Mouse (Mus musculus) stomach, postnatal 0 days (tissue): ENCODE results near the gene Nup210l. TPM values are rescaled to one million over a fixed set of nuclear protein-coding genes. Genes with fewer than 3 reads are reported as not detected.
A peak's percentile ranks its signal among the peaks of the same experiment; 100 is the strongest.

Source experiments
- ATAC-seq: fragments of 200-750 bp; cut with Nextera tagmentation; 2 replicates; pipeline ENCODE4 v1.8.0; 2017; ENCODE audit not compliant: low FRiP score, low TSS enrichment
- DNase-seq: peaks from one replicate; pipeline ENCODE4 v3.0.0-alpha.2; 2016; ENCODE audit warnings: low spot score
- H3K27ac ChIP-seq: fragments of 300-500 bp; sonication (generic); replicated peaks from 2 replicates; pipeline ENCODE4 v1.5.1; 2014; ENCODE audit warnings: mild to moderate bottlenecking, control low read depth
- H3K27me3 ChIP-seq: fragments of 300-500 bp; sonication (generic); 2 replicates; pipeline ENCODE4 v1.6.1; 2014; ENCODE audit warnings: low read length; ENCODE audit not compliant: control insufficient read depth, insufficient read depth
- H3K36me3 ChIP-seq: fragments of 300-500 bp; sonication (generic); 2 replicates; pipeline ENCODE4 v1.6.1; 2014; ENCODE audit warnings: low read length, mixed read lengths; ENCODE audit not compliant: control insufficient read depth, insufficient read depth
- H3K4me1 ChIP-seq: fragments of 300-500 bp; sonication (generic); replicated peaks from 2 replicates; pipeline ENCODE4 v1.6.1; 2014; ENCODE audit warnings: antibody characterized with exemption; ENCODE audit not compliant: control insufficient read depth, insufficient read depth
- H3K4me2 ChIP-seq: fragments of 300-500 bp; sonication (generic); replicated peaks from 2 replicates; pipeline ENCODE4 v1.6.1; 2014; ENCODE audit warnings: low read depth, mild to moderate bottlenecking, control low read depth, moderate library complexity
- H3K4me3 ChIP-seq: fragments of 300-500 bp; sonication (generic); 2 replicates; pipeline ENCODE4 v1.5.1; 2014; ENCODE audit warnings: low read depth, low read length, control low read depth
- H3K9ac ChIP-seq: fragments of 300-500 bp; sonication (generic); 2 replicates; pipeline ENCODE4 v1.6.1; 2014; ENCODE audit warnings: mild to moderate bottlenecking, low read length, control low read depth, mixed read lengths
- H3K9me3 ChIP-seq: fragments of 300-500 bp; sonication (generic); 2 replicates; pipeline ENCODE4 v1.6.1; 2016; ENCODE audit warnings: low read length; ENCODE audit not compliant: control insufficient read depth
- CTCF ChIP-seq: IDR thresholded peaks from 2 replicates; pipeline ENCODE4 v1.5.1; 2016; ENCODE audit warnings: antibody characterized with exemption, low read depth, mild to moderate bottlenecking, moderate library complexity
- EP300 ChIP-seq: optimal IDR thresholded peaks from 2 replicates; pipeline ENCODE3; 2016; ENCODE audit warnings: antibody characterized with exemption
- whole genome bisulfite sequencing: fragments of 180-500 bp; shearing (Covaris S2); extraction: QIAGEN DNeasy Blood & Tissue Kit; methylation state at CpG from one replicate; pipeline ENCODE4 v1.1.7; 2014; 5-methylcytosine and 5-hydroxymethylcytosine counted together
- polyA plus RNA-seq: library from polyadenylated mRNA; unstranded; fragments of >200 nt; fragmentation: Nextera tagmentation; extraction: Ambion mirVana; gene quantifications from 2 replicates; pipeline ENCODE4 v1.2.1, GENCODE M21; 2015

Gene Nup210l
- polyA plus RNA-seq, 1 experiment from 2014 or later = 0.06 TPM

DNA sequence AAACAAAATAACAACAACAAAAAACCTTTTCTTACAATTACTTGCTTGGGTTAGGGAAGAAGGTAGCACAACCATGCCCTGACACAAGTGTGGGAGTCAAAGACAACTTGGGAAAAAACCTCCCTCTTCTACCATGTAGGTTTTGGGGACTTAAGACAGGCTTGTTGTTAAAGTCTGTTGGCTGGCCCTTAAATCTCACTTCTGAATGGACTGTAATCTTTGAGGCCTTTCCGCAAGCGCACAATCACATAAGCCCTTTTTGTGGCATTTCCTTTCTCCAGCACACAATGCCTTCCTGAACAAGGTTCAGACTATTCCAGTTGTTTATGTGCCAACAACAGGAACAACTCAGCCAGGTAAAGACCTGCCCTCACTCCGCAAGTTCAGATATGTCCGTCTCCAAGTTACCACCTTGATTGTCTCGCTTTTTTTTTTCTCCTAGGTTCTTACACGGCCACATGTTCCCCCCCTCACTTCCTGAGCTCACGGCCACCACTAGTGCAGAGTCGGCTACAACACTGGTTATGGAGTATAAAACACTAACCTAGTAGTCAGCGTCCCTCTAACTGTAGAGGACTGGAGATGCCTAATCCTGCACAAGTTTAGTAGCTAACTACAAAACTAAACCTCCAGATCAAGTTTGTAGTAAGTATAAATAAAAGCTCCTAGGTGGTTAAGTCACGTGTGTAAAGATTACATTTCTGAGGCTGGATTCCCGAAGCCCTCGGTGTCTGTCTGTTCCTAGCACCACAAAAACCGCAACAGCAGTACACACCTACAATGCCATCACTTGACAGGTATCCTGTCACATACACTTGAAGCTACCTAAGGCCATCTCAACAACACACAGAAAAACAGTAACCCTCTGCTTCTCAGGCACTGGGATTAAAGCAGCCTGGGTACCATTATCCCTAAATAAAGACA, 107.8 kb downstream of the Nup210l start:
- H3K4me3 ChIP-seq = peak overlapping the region; percentile 90
- H3K4me1 ChIP-seq = peaks cover 4% of the 10 kb centered on the region; the same call in 1 of the 2 replicates
- H3K36me3 ChIP-seq = peaks cover 6% of the 10 kb centered on the region
- 54% methylated on average over 13 of the region's 13 CpGs for WGBS
- no peaks in the 10 kb centered on the region for H3K27me3 ChIP-seq
- ATAC-seq (no peak), DNase-seq (peak; percentile 15)
- H3K9ac ChIP-seq = peak overlapping the region; percentile 98
- no peak overlapping the region for H3K27ac ChIP-seq
- peak overlapping the region; percentile 57 for H3K4me2 ChIP-seq
- no peaks in the 10 kb centered on the region for H3K9me3 ChIP-seq
- no peak for TF ChIP-seq EP300
- TF ChIP-seq CTCF = no peak

- H3K4me3 ChIP-seq = peak overlapping the region; percentile 90
- peaks cover 6% of the 10 kb centered on the region for H3K36me3 ChIP-seq
- DNase-seq = no peak
- TF ChIP-seq EP300 = no peak
- TF ChIP-seq CTCF = no peak
- no peak for ATAC-seq
- no peak overlapping the region for H3K27ac ChIP-seq
- WGBS = 3% methylated on average over 5 of the region's 5 CpGs
- no peaks in the 10 kb centered on the region for H3K27me3 ChIP-seq
- H3K4me1 ChIP-seq = peaks cover 4% of the 10 kb centered on the region; the same call in 1 of the 2 replicates
- peak overlapping the region; percentile 98 for H3K9ac ChIP-seq
- H3K4me2 ChIP-seq = peak overlapping the region; percentile 57
- no peaks in the 10 kb centered on the region for H3K9me3 ChIP-seq
Observed at GRCm38 (mm10) chr3:90212723-90213122, 108.8 kb downstream of the Nup210l start.

DNA sequence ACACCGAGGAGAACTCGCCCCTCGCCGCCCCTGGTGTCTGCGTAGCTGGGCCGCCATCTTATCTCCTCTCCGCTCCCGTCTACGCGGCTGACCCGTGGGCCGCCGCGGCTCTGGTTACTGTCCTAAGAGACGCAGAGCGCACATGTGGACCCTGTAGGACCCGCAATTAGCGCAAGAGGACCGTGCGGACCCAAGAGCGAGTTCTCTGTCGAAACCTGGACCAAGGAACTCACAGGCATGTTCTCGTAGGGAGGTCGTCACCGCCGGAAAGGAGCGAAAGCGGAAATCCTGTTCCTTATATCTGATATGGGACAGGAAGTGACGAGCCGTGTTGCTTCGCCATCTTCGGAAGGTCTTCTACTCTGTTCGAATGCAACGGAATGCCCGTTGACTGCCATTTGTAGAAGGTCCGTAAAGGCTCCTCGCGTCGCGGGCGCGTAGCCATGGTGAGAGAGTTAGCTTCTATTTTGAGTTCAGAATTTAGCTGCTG, 109.5 kb downstream of the Nup210l start, which contains the start of the genes Rps27 and Rab13:
Gene Rps27, minus strand, starts transcription at position 275 of the 490 bp plus-strand sequence.
Gene Rab13, plus strand, starts transcription at position 319 of the 490 bp plus-strand sequence.
- ATAC-seq (peak; percentile 94), DNase-seq (peak; percentile 90)
- H3K9ac ChIP-seq = peak within 1 kb of the TSS; percentile 98
- peak within 1 kb of the TSS; percentile 90 for H3K4me3 ChIP-seq
- peaks cover 5% of the 10 kb centered on the region for H3K36me3 ChIP-seq
- peak within 1 kb of the TSS; percentile 92 for H3K27ac ChIP-seq
- TF ChIP-seq EP300 (no peak), CTCF (no peak)
- WGBS = under 1% methylated on average over 42 of the region's 42 CpGs
- peaks cover 4% of the 10 kb centered on the region; the same call in 1 of the 2 replicates for H3K4me1 ChIP-seq
- peak within 1 kb of the TSS; percentile 59 for H3K4me2 ChIP-seq
- H3K9me3 ChIP-seq = no peaks in the 10 kb centered on the region
- no peaks in the 10 kb centered on the region for H3K27me3 ChIP-seq

GRCm38 (mm10) chr3:90213956-90214684, 110.2 kb downstream of the Nup210l start:
- Histone ChIP-seq H3K9ac (no peak overlapping the region), H3K4me1 (peaks cover 4% of the 10 kb centered on the region; the same call in 1 of the 2 replicates), H3K27ac (no peak overlapping the region), H3K4me2 (peak overlapping the region; percentile 59), H3K36me3 (peaks cover 3% of the 10 kb centered on the region; the same call in 1 of the 2 replicates), H3K9me3 (no peaks in the 10 kb centered on the region), H3K4me3 (peak overlapping the region; percentile 90), H3K27me3 (no peaks in the 10 kb centered on the region)
- 12% methylated on average over 12 of the region's 12 CpGs for WGBS
- ATAC-seq = no peak; the same call in 1 of the 2 replicates
- DNase-seq = no peak
- TF ChIP-seq EP300 = no peak
- TF ChIP-seq CTCF = no peak

DNA sequence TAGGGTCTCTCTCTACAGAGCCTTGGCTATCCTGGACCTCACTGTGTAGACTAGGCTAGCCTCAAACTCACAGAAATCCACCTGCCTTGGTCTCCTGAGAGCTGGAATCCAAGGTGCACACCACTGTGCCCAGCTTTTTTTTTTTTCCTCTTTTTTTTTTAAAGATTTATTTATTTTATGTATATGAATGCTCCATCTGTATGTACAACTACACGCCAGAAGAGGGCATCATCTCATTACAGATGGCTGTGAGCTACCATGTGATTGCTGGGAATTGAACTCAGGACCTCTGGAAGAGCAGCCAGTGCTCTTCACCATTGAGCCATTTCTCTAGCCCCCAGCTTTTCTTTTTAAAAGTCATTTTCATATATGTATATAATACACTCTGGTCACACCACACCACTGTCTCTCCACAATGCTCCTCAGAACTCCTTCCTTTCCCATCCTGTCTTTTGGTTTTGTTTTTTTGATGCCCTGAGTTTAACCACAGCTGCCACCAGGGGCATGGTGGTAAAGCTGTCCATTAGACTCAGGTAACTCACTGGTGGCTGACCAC, 112.0 kb downstream of the Nup210l start:
- no peak overlapping the region for H3K27ac ChIP-seq
- TF ChIP-seq EP300 (no peak), CTCF (peak; percentile 50)
- no peak overlapping the region for H3K4me3 ChIP-seq
- no peaks in the 10 kb centered on the region for H3K27me3 ChIP-seq
- no peaks in the 10 kb centered on the region for H3K9me3 ChIP-seq
- DNase-seq (no peak), ATAC-seq (no peak)
- no peak overlapping the region for H3K4me2 ChIP-seq
- H3K4me1 ChIP-seq = peaks cover 4% of the 10 kb centered on the region; the same call in 1 of the 2 replicates
- no peaks in the 10 kb centered on the region for H3K36me3 ChIP-seq
- H3K9ac ChIP-seq = no peak overlapping the region
- WGBS = 45% methylated on average over 1 of the region's 1 CpGs
